Mouse (Mus musculus) liver, postnatal 0 days (tissue): ENCODE results near the gene Dclre1b. TPM values are rescaled to one million over a fixed set of nuclear protein-coding genes. Genes with fewer than 3 reads are reported as not detected.

ENCODE experiments used
- ATAC-seq: fragments of 200-750 bp; cut with Nextera tagmentation; 2 replicates; pipeline ENCODE4 v1.8.0; 2017; ENCODE audit warnings: mild to moderate bottlenecking, moderate library complexity
- DNase-seq: peaks from one replicate; pipeline ENCODE4 v3.0.0-alpha.2; 2016
- H3K27ac ChIP-seq: fragments of 300-500 bp; sonication (generic); 2 replicates; pipeline ENCODE4 v1.5.1; 2014; ENCODE audit warnings: antibody characterized with exemption, moderate library complexity, mild to moderate bottlenecking, low read depth
- H3K27me3 ChIP-seq: fragments of 300-500 bp; sonication (generic); 2 replicates; pipeline ENCODE4 v1.6.1; 2014; ENCODE audit warnings: low read length, control low read depth, mixed read lengths; ENCODE audit not compliant: insufficient read depth
- H3K36me3 ChIP-seq: fragments of 300-500 bp; sonication (generic); replicated peaks from 2 replicates; pipeline ENCODE4 v1.6.1; 2014; ENCODE audit warnings: mild to moderate bottlenecking, control low read depth, low read length, moderate library complexity, mixed read lengths; ENCODE audit not compliant: insufficient read depth
- H3K4me1 ChIP-seq: fragments of 300-500 bp; sonication (generic); 2 replicates; pipeline ENCODE4 v1.6.1; 2014; ENCODE audit warnings: antibody characterized with exemption, mild to moderate bottlenecking, control low read depth; ENCODE audit not compliant: insufficient read depth
- H3K4me2 ChIP-seq: fragments of 300-500 bp; sonication (generic); 2 replicates; pipeline ENCODE4 v1.6.1; 2014; ENCODE audit warnings: low read depth, mild to moderate bottlenecking, low read length, moderate library complexity, mixed read lengths
- H3K4me3 ChIP-seq: fragments of 300-500 bp; sonication (generic); 2 replicates; pipeline ENCODE4 v1.5.1; 2014; ENCODE audit warnings: low read depth, low read length
- H3K9ac ChIP-seq: fragments of 300-500 bp; sonication (generic); replicated peaks from 2 replicates; pipeline ENCODE4 v1.6.1; 2014; ENCODE audit warnings: mild to moderate bottlenecking, moderate library complexity
- H3K9me3 ChIP-seq: fragments of 300-500 bp; sonication (generic); 2 replicates; pipeline ENCODE4 v1.6.1; 2016; ENCODE audit warnings: mild to moderate bottlenecking, control low read depth, low read length, mixed read lengths
- CTCF ChIP-seq: sonication (generic); IDR thresholded peaks from 2 replicates; pipeline ENCODE4 v1.5.1; 2016; ENCODE audit warnings: antibody characterized with exemption, low read depth
- EP300 ChIP-seq: IDR thresholded peaks from 2 replicates; pipeline ENCODE4 v1.6.1; 2016; ENCODE audit warnings: antibody characterized with exemption, low read depth, mild to moderate bottlenecking
- WGBS: fragments of 180-500 bp; shearing (Covaris S2); extraction: QIAGEN DNeasy Blood & Tissue Kit; methylation state at CpG from one replicate; pipeline ENCODE4 v1.1.7; 2014; ENCODE audit not compliant: insufficient replicate concordance; 5-methylcytosine and 5-hydroxymethylcytosine counted together
- polyA plus RNA-seq: library from polyadenylated mRNA; unstranded; fragments of >200 nt; fragmentation: Nextera tagmentation; extraction: Ambion mirVana; gene quantifications from 2 replicates; pipeline ENCODE4 v1.2.1, GENCODE M21; 2015

The Dclre1b gene
- polyA plus RNA-seq, 1 experiment from 2014 or later = 22.8 TPM

- Histone ChIP-seq H3K9me3 (no peaks in the 10 kb centered on the region), H3K36me3 (peaks cover 38% of the 10 kb centered on the region), H3K27ac (no peak overlapping the region), H3K27me3 (no peaks in the 10 kb centered on the region), H3K4me2 (no peak overlapping the region), H3K4me3 (no peak overlapping the region), H3K4me1 (peaks cover 49% of the 10 kb centered on the region), H3K9ac (no peak overlapping the region)
- DNase-seq (no peak), ATAC-seq (no peak)
- WGBS = 77% methylated on average over 3 of the region's 3 CpGs
- TF ChIP-seq CTCF = no peak
- no peak for TF ChIP-seq EP300
Measured at GRCm38 (mm10) chr3:103780271-103780670, 29.0 kb downstream of the Dclre1b start.

- Histone ChIP-seq H3K4me1 (peaks cover 41% of the 10 kb centered on the region), H3K9me3 (no peaks in the 10 kb centered on the region), H3K9ac (no peak overlapping the region), H3K27ac (no peak overlapping the region), H3K36me3 (peaks cover 44% of the 10 kb centered on the region), H3K4me2 (peak overlapping the region; percentile 15; the same call in 1 of the 2 replicates), H3K27me3 (no peaks in the 10 kb centered on the region), H3K4me3 (no peak overlapping the region)
- no peak for ATAC-seq
- DNase-seq = no peak
- 53% methylated on average over 7 of the region's 7 CpGs for WGBS
- TF ChIP-seq CTCF = no peak
- TF ChIP-seq EP300 = no peak
Measured at GRCm38 (mm10) chr3:103779183-103779582, 30.1 kb downstream of the Dclre1b start.

- Histone ChIP-seq H3K4me3 (no peak overlapping the region), H3K4me2 (peak overlapping the region; percentile 15; the same call in 1 of the 2 replicates), H3K9me3 (no peaks in the 10 kb centered on the region), H3K4me1 (peaks cover 36% of the 10 kb centered on the region), H3K27me3 (no peaks in the 10 kb centered on the region), H3K36me3 (peaks cover 46% of the 10 kb centered on the region), H3K9ac (no peak overlapping the region), H3K27ac (no peak overlapping the region)
- DNase-seq (no peak), ATAC-seq (no peak)
- TF ChIP-seq EP300 (no peak), CTCF (no peak)
- WGBS = 52% methylated on average over 6 of the region's 6 CpGs
Measured at GRCm38 (mm10) chr3:103778660-103779059, 30.6 kb downstream of the Dclre1b start.

- Histone ChIP-seq H3K4me1 (peaks cover 36% of the 10 kb centered on the region), H3K27ac (no peak overlapping the region), H3K4me2 (no peak overlapping the region), H3K4me3 (no peak overlapping the region), H3K27me3 (no peaks in the 10 kb centered on the region), H3K9me3 (no peaks in the 10 kb centered on the region), H3K9ac (no peak overlapping the region), H3K36me3 (peaks cover 52% of the 10 kb centered on the region)
- no peak for DNase-seq
- no peak for ATAC-seq
- TF ChIP-seq CTCF (no peak), EP300 (no peak)
- WGBS = 80% methylated on average over 11 of the region's 11 CpGs
Measured at GRCm38 (mm10) chr3:103777940-103778339, 31.3 kb downstream of the Dclre1b start.

GRCm38 (mm10) chr3:103774009-103774408 is 35.2 kb downstream of the Dclre1b start:
- no peak for ATAC-seq
- Histone ChIP-seq H3K27ac (peak overlapping the region; percentile 61; the same call in 1 of the 2 replicates), H3K9ac (no peak overlapping the region), H3K27me3 (no peaks in the 10 kb centered on the region), H3K9me3 (no peaks in the 10 kb centered on the region), H3K4me2 (no peak overlapping the region), H3K4me3 (no peak overlapping the region), H3K36me3 (peaks cover 79% of the 10 kb centered on the region), H3K4me1 (peaks cover 25% of the 10 kb centered on the region)
- 85% methylated on average over 15 of the region's 15 CpGs for WGBS
- no peak for TF ChIP-seq CTCF
- TF ChIP-seq EP300 = no peak
- no peak for DNase-seq

GRCm38 (mm10) chr3:103773508-103773907 is 35.7 kb downstream of the Dclre1b start:
- Histone ChIP-seq H3K9me3 (no peaks in the 10 kb centered on the region), H3K4me1 (peaks cover 21% of the 10 kb centered on the region), H3K36me3 (peaks cover 78% of the 10 kb centered on the region), H3K4me2 (no peak overlapping the region), H3K9ac (no peak overlapping the region), H3K27me3 (no peaks in the 10 kb centered on the region), H3K27ac (peak overlapping the region; percentile 61), H3K4me3 (no peak overlapping the region)
- WGBS = 63% methylated on average over 3 of the region's 3 CpGs
- TF ChIP-seq EP300 (no peak), CTCF (no peak)
- ATAC-seq = no peak
- DNase-seq = no peak

- Histone ChIP-seq H3K4me3 (no peak overlapping the region), H3K9ac (no peak overlapping the region), H3K27ac (peak overlapping the region; percentile 61; the same call in 1 of the 2 replicates), H3K4me1 (peaks cover 21% of the 10 kb centered on the region), H3K9me3 (no peaks in the 10 kb centered on the region), H3K27me3 (no peaks in the 10 kb centered on the region), H3K4me2 (no peak overlapping the region), H3K36me3 (peaks cover 78% of the 10 kb centered on the region)
- TF ChIP-seq CTCF (no peak), EP300 (no peak)
- ATAC-seq (no peak), DNase-seq (no peak)
- WGBS = 45% methylated on average over 4 of the region's 4 CpGs
Measured at GRCm38 (mm10) chr3:103772846-103773245, 36.4 kb downstream of the Dclre1b start.
